Mouse (Mus musculus) heart, embryonic 15.5 days (tissue): ENCODE data around the gene Zfp444. TPM values are rescaled to one million over a fixed set of nuclear protein-coding genes. Genes with fewer than 3 reads are reported as not detected.

Source experiments
- ATAC-seq: fragments of 200-750 bp; cut with Nextera tagmentation; replicated peaks from 2 replicates; pipeline ENCODE4 v1.8.0; 2017; ENCODE audit warnings: low read depth, moderate TSS enrichment; ENCODE audit not compliant: insufficient number of reproducible peaks, insufficient read depth, low FRiP score
- H3K27ac ChIP-seq: fragments of 300-500 bp; sonication (generic); 2 replicates; pipeline ENCODE4 v1.5.1; 2015; ENCODE audit warnings: mild to moderate bottlenecking, inconsistent platforms
- H3K27me3 ChIP-seq: fragments of 300-500 bp; sonication (generic); 2 replicates; pipeline ENCODE4 v1.6.1; 2015; ENCODE audit warnings: inconsistent platforms
- H3K36me3 ChIP-seq: fragments of 300-500 bp; sonication (generic); 2 replicates; pipeline ENCODE4 v1.6.1; 2015; ENCODE audit warnings: mild to moderate bottlenecking, inconsistent platforms
- H3K4me1 ChIP-seq: fragments of 300-500 bp; sonication (generic); replicated peaks from 2 replicates; pipeline ENCODE4 v1.6.1; 2015; ENCODE audit warnings: inconsistent platforms
- H3K4me2 ChIP-seq: fragments of 300-500 bp; sonication (generic); 2 replicates; pipeline ENCODE4 v1.6.1; 2015; ENCODE audit warnings: inconsistent platforms, mild to moderate bottlenecking, moderate library complexity
- H3K4me3 ChIP-seq: fragments of 300-500 bp; sonication (generic); 2 replicates; pipeline ENCODE4 v1.5.1; 2015; ENCODE audit warnings: mild to moderate bottlenecking, inconsistent platforms
- H3K9ac ChIP-seq: fragments of 300-500 bp; sonication (generic); 2 replicates; pipeline ENCODE4 v1.6.1; 2015; ENCODE audit warnings: mild to moderate bottlenecking, inconsistent platforms
- H3K9me3 ChIP-seq: fragments of 300-500 bp; sonication (generic); replicated peaks from 2 replicates; pipeline ENCODE4 v1.6.1; 2016; ENCODE audit warnings: inconsistent platforms
- WGBS: fragments of 180-500 bp; shearing (Covaris S2); methylation state at CpG from one replicate; pipeline ENCODE4 v1.1.7; 2015; ENCODE audit warnings: mixed read lengths; 5-methylcytosine and 5-hydroxymethylcytosine counted together
- polyA plus RNA-seq: library from polyadenylated mRNA; unstranded; fragments of >200 nt; fragmentation: Nextera tagmentation; extraction: Ambion mirVana; gene quantifications from 2 replicates; pipeline ENCODE4 v1.2.1, GENCODE M21; 2015

The Zfp444 gene
- polyA plus RNA-seq, 1 experiment from 2014 or later = 29.9 TPM

DNA sequence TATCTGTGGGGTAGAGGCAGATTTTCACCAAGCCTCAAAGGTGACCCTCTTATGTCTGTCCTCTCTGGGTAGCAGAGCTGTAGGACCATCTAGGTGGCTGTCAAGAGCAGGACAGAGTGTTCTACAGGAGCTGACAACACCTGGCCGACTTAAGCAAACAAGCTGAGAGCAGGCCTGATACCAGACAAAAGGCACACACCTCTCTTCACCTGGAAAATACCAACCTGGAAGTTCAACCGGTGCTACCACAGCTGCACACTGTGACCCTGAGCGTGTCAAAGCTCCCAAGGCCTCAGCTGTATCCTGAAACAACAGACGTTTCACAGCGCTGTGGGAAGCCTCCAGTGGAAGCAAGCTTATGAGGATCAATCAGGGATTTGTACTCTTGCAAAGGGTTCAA, 24.3 kb upstream of the Zfp444 start:
- Histone ChIP-seq H3K27ac (peak overlapping the region; percentile 78), H3K4me2 (no peak overlapping the region), H3K36me3 (no peaks in the 10 kb centered on the region), H3K9ac (no peak overlapping the region), H3K4me3 (no peak overlapping the region), H3K4me1 (peaks cover 85% of the 10 kb centered on the region), H3K9me3 (no peaks in the 10 kb centered on the region), H3K27me3 (no peaks in the 10 kb centered on the region)
- 59% methylated on average over 5 of the region's 5 CpGs for WGBS
- ATAC-seq = no peak

GRCm38 (mm10) chr7:6151266-6151665, 20.8 kb upstream of the Zfp444 start:
- Histone ChIP-seq H3K4me3 (no peak overlapping the region), H3K27me3 (no peaks in the 10 kb centered on the region), H3K27ac (no peak overlapping the region), H3K36me3 (no peaks in the 10 kb centered on the region), H3K4me2 (no peak overlapping the region), H3K9ac (no peak overlapping the region), H3K4me1 (peaks cover 76% of the 10 kb centered on the region), H3K9me3 (no peaks in the 10 kb centered on the region)
- no peak for ATAC-seq
- WGBS = 88% methylated on average over 1 of the region's 1 CpGs

DNA sequence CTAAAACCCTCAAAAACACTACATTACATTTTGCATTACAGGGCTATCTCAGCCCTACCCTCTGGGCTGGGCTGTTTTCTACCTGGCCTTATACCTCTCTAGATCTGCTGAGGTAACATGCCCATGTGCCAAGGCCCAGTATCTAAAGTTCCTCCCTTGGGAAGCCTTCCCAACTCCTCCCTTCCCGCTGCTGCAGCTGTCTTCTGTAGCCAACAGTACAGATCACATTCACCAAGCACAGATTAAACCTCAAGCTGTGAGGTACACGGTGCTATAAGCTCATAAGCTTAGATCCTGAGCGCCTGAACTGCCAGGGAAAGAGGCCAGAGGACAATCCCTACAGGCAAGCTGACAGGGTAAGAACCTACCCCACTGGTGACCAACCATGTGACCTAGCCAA, 20.0 kb upstream of the Zfp444 start:
- Histone ChIP-seq H3K4me3 (no peak overlapping the region), H3K4me1 (peaks cover 73% of the 10 kb centered on the region), H3K9me3 (no peaks in the 10 kb centered on the region), H3K27ac (no peak overlapping the region; the same call in 1 of the 2 replicates), H3K4me2 (no peak overlapping the region), H3K9ac (no peak overlapping the region), H3K27me3 (no peaks in the 10 kb centered on the region), H3K36me3 (no peaks in the 10 kb centered on the region)
- no peak for ATAC-seq
- 67% methylated on average over 3 of the region's 3 CpGs for WGBS

GRCm38 (mm10) chr7:6153131-6153530, 18.9 kb upstream of the Zfp444 start:
- 76% methylated on average over 3 of the region's 3 CpGs for WGBS
- H3K4me1 ChIP-seq = peaks cover 62% of the 10 kb centered on the region
- no peaks in the 10 kb centered on the region for H3K9me3 ChIP-seq
- H3K27me3 ChIP-seq = no peaks in the 10 kb centered on the region
- H3K27ac ChIP-seq = peak overlapping the region; percentile 11; the same call in 1 of the 2 replicates
- peak overlapping the region; percentile 16; the same call in 1 of the 2 replicates for H3K4me2 ChIP-seq
- ATAC-seq = no peak
- no peak overlapping the region for H3K9ac ChIP-seq
- no peaks in the 10 kb centered on the region for H3K36me3 ChIP-seq
- no peak overlapping the region for H3K4me3 ChIP-seq

DNA sequence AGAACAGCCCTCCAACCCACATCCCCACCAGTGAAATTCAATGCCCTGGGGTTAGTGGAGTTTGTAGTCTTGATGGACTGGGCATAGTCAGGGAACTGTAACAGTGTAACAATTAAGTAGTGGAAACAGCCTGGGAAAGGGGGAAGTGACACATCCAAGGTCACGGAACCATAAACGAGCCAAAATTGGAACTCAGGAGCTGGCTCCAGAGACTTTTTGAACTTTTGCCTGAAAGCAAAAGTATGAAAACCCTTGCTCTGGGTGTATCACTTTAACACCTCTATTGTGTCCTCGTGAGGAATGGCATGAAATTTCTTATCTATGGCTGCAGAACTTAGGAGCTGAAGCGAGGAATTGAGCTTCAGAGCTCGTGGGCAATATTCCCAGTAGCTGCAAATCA, 17.9 kb upstream of the Zfp444 start:
- H3K4me2 ChIP-seq = peak overlapping the region; percentile 74
- no peaks in the 10 kb centered on the region for H3K27me3 ChIP-seq
- peak overlapping the region; percentile 83 for H3K9ac ChIP-seq
- no peaks in the 10 kb centered on the region for H3K36me3 ChIP-seq
- 30% methylated on average over 5 of the region's 5 CpGs for WGBS
- ATAC-seq = no peak
- H3K9me3 ChIP-seq = no peaks in the 10 kb centered on the region
- peaks cover 52% of the 10 kb centered on the region for H3K4me1 ChIP-seq
- peak overlapping the region; percentile 96 for H3K27ac ChIP-seq
- H3K4me3 ChIP-seq = peak overlapping the region; percentile 85

GRCm38 (mm10) chr7:6155031-6155872, 16.8 kb upstream of the Zfp444 start:
- peak overlapping the region; percentile 96 for H3K27ac ChIP-seq
- under 1% methylated on average over 80 of the region's 85 CpGs for WGBS
- H3K4me1 ChIP-seq = peaks cover 47% of the 10 kb centered on the region
- peak overlapping the region; percentile 83 for H3K9ac ChIP-seq
- no peaks in the 10 kb centered on the region for H3K27me3 ChIP-seq
- no peaks in the 10 kb centered on the region for H3K9me3 ChIP-seq
- ATAC-seq = peak; percentile 65
- peak overlapping the region; percentile 85 for H3K4me3 ChIP-seq
- peak overlapping the region; percentile 74 for H3K4me2 ChIP-seq
- no peaks in the 10 kb centered on the region for H3K36me3 ChIP-seq

DNA sequence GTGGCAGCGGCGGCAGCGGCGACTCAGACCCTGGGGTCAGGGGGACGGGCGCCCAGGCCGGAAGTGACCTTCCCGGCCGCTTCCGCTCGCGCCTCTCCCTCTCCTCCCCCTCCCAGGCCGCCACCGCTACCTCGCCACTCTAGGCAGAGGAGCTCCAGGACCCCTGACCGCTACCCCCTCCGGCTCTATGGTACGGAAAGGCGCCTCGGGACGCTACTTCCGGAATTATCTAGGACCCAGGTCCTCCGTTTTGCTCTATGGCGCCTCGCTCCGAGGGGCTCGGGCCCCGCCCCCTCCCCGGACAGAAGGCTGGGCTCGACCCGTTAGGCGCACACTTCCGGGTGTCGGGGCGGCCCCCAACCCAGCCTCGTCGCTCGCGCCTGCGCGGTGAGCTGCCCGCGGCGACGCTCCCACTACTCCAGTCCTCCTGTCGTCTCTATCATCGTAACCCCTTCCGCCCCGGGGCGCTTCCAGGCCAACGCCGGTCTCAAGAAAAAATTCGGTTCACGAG, 16.1 kb upstream of the Zfp444 start, which contains the start of gene Zfp787:
Gene Zfp787, minus strand, starts transcription at position 97 of the 511 bp plus-strand sequence.
- under 1% methylated on average over 52 of the region's 54 CpGs for WGBS
- peak; percentile 95 for ATAC-seq
- Histone ChIP-seq H3K9me3 (no peaks in the 10 kb centered on the region), H3K4me1 (peaks cover 43% of the 10 kb centered on the region), H3K9ac (peak within 1 kb of the TSS; percentile 83), H3K27ac (peak within 1 kb of the TSS; percentile 96), H3K27me3 (no peaks in the 10 kb centered on the region), H3K36me3 (no peaks in the 10 kb centered on the region), H3K4me2 (peak within 1 kb of the TSS; percentile 74), H3K4me3 (peak within 1 kb of the TSS; percentile 85)

- Histone ChIP-seq H3K4me2 (peak overlapping the region; percentile 74), H3K36me3 (no peaks in the 10 kb centered on the region), H3K27me3 (no peaks in the 10 kb centered on the region), H3K9ac (peak overlapping the region; percentile 83; the same call in 1 of the 2 replicates), H3K4me3 (peak overlapping the region; percentile 85), H3K4me1 (peaks cover 33% of the 10 kb centered on the region), H3K27ac (peak overlapping the region; percentile 96), H3K9me3 (no peaks in the 10 kb centered on the region)
- no peak for ATAC-seq
- WGBS = 47% methylated on average over 9 of the region's 9 CpGs
Observed at GRCm38 (mm10) chr7:6156901-6157472, 15.0 kb upstream of the Zfp444 start.

DNA sequence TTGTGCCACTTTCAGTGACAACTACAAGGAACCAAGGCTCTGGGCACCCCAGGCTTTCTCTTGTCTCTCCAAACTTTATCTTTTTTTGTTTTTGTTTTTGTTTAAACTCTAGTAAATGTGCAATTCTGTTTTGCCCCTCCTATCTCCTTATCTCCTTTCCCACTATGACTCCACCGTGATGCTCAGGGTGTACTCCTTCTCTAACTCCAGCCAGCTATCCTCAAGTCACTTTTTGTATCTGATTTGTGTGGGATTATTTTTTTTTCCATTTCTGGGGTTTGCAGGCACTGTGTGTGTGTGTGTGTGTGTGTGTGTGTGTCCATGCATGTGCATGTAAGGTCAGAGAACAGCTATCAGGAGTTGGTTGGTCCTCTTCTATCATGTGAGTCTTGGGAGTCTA, 14.5 kb upstream of the Zfp444 start:
- no peaks in the 10 kb centered on the region for H3K27me3 ChIP-seq
- no peak overlapping the region for H3K4me3 ChIP-seq
- H3K9ac ChIP-seq = no peak overlapping the region
- no peak overlapping the region for H3K4me2 ChIP-seq
- peaks cover 30% of the 10 kb centered on the region for H3K4me1 ChIP-seq
- no peak overlapping the region for H3K27ac ChIP-seq
- no peaks in the 10 kb centered on the region for H3K9me3 ChIP-seq
- H3K36me3 ChIP-seq = no peaks in the 10 kb centered on the region
- 38% methylated on average over 1 of the region's 1 CpGs for WGBS
- ATAC-seq = no peak

DNA sequence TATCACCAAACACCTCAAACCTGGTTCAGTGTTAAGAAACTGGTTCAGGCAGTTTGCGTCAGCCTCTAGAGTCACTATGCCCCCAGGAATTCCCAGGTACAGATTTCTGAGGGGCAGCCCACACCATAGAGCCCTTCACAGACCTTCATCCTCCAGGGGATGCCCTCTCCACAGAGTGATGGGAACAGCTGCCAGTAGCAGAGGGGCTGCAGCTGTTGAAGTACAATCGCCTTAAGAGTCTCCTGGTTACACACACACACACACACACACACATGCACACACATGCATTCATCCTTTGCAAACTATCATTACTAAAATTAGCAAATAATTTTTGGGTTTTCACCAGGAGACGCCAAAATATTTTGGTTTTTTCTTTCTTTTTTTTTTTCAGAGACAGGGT, 12.4 kb upstream of the Zfp444 start:
- WGBS = 76% methylated on average over 3 of the region's 3 CpGs
- Histone ChIP-seq H3K9me3 (no peaks in the 10 kb centered on the region), H3K27me3 (no peaks in the 10 kb centered on the region), H3K4me1 (peaks cover 9% of the 10 kb centered on the region), H3K27ac (no peak overlapping the region), H3K4me3 (no peak overlapping the region), H3K4me2 (no peak overlapping the region), H3K36me3 (no peaks in the 10 kb centered on the region), H3K9ac (no peak overlapping the region)
- ATAC-seq = no peak

- no peak overlapping the region for H3K4me2 ChIP-seq
- H3K4me1 ChIP-seq = peaks cover 3% of the 10 kb centered on the region; the same call in 1 of the 2 replicates
- H3K9me3 ChIP-seq = no peaks in the 10 kb centered on the region
- no peaks in the 10 kb centered on the region for H3K27me3 ChIP-seq
- no peak overlapping the region for H3K9ac ChIP-seq
- ATAC-seq = no peak
- no peaks in the 10 kb centered on the region for H3K36me3 ChIP-seq
- no peak overlapping the region for H3K4me3 ChIP-seq
- H3K27ac ChIP-seq = no peak overlapping the region
- WGBS = 59% methylated on average over 3 of the region's 3 CpGs
Observed at GRCm38 (mm10) chr7:6161541-6161940, 10.5 kb upstream of the Zfp444 start.
